Mouse (Mus musculus) megakaryocyte, adult 5-6 weeks (primary cell): ENCODE data around the gene Caps2. TPM values are rescaled to one million over a fixed set of nuclear protein-coding genes. Genes with fewer than 3 reads are reported as not detected.
"Not testable (repeated sequence)": the region's sequence is repeated elsewhere in the genome, so short reads cannot be mapped to it uniquely, and the experiment has no call there.

ENCODE experiments used
- ATAC-seq: 2 replicates; pipeline ENCODE4 v1.8.0; 2016; ENCODE audit warnings: mild to moderate bottlenecking, inconsistent platforms; ENCODE audit not compliant: poor library complexity, severe bottlenecking
- total RNA-seq, 2 experiments: library from RNA; stranded (forward) in 1 of 2; stranded (reverse) in 1 of 2; fragments of 153-499, 151-499 nt in 1 of 2; fragments of 221-1000, 200-1000 nt in 1 of 2; gene quantifications; 2 replicates each; pipeline versions ENCODE4 v1.2.3 to v1.2.4; 2015 to 2017

The Caps2 gene
- total RNA-seq (2015) = not detected in 2 replicates
- total RNA-seq (2017) = not detected in 2 replicates

- ATAC-seq = 0 out of 2 replicates have a peak, but pooled peaks have one; percentile 29
Observed at GRCm38 (mm10) chr10:112163168-112163766, at the start of gene Caps2. Gene Caps2, plus strand, starts transcription at chr10:112163621.

- ATAC-seq = not testable (repeated sequence)
Observed at GRCm38 (mm10) chr10:112125090-112125489, 38.3 kb upstream of the Caps2 start.

GRCm38 (mm10) chr10:112127682-112128230 is 35.7 kb upstream of the Caps2 start:
- not testable (repeated sequence) for ATAC-seq

- ATAC-seq = no peak
Observed at GRCm38 (mm10) chr10:112132194-112132593, 31.2 kb upstream of the Caps2 start.

GRCm38 (mm10) chr10:112138050-112138870 is 25.2 kb upstream of the Caps2 start:
- ATAC-seq = peak; percentile 67

GRCm38 (mm10) chr10:112138871-112139430 is 24.5 kb upstream of the Caps2 start:
- peak; percentile 30 for ATAC-seq

GRCm38 (mm10) chr10:112139834-112140233 is 23.6 kb upstream of the Caps2 start:
- peak; percentile 95 for ATAC-seq

GRCm38 (mm10) chr10:112159882-112160560 is 3.4 kb upstream of the Caps2 start, which contains the start of gene Glipr1l3:
Gene Glipr1l3, minus strand, starts transcription at chr10:112160327.
- peak; percentile 98 for ATAC-seq

GRCm38 (mm10) chr10:112177027-112177426 is 13.6 kb downstream of the Caps2 start:
- ATAC-seq = 0 out of 2 replicates have a peak, but pooled peaks have one; percentile 24

- not testable (repeated sequence) for ATAC-seq
Observed at GRCm38 (mm10) chr10:112193919-112194318, 30.5 kb downstream of the Caps2 start.

GRCm38 (mm10) chr10:112203463-112203862 is 40.0 kb downstream of the Caps2 start:
- ATAC-seq = no peak

- no peak for ATAC-seq
Observed at GRCm38 (mm10) chr10:112227073-112227472, 63.7 kb downstream of the Caps2 start.

- not testable (repeated sequence) for ATAC-seq
Observed at GRCm38 (mm10) chr10:112229091-112229843, 65.8 kb downstream of the Caps2 start.

GRCm38 (mm10) chr10:112232733-112233132 is 69.3 kb downstream of the Caps2 start:
- not testable (repeated sequence) for ATAC-seq

GRCm38 (mm10) chr10:112235396-112235940 is 72.0 kb downstream of the Caps2 start:
- not testable (repeated sequence) for ATAC-seq

- no peak for ATAC-seq
Observed at GRCm38 (mm10) chr10:112248273-112248672, 84.9 kb downstream of the Caps2 start.

GRCm38 (mm10) chr10:112263467-112263866 is 100.0 kb downstream of the Caps2 start:
- ATAC-seq = no peak
